Mouse (Mus musculus) megakaryocyte, embryonic 14.5 days (primary cell): ENCODE measurements around the gene Cmklr1.

ENCODE experiments used
- FLI1 ChIP-seq: IDR thresholded peaks from 2 replicates; pipeline ENCODE4 v1.6.1; 2012; ENCODE audit warnings: low read length, inconsistent platforms, mixed read lengths
- GATA1 ChIP-seq: IDR thresholded peaks from 3 replicates; pipeline ENCODE4 v1.6.1; 2012; ENCODE audit warnings: mixed read lengths, low read length, inconsistent platforms, borderline replicate concordance

- no peak for TF ChIP-seq GATA1
- TF ChIP-seq FLI1: no peak
These were observed 17.1 kb downstream of the Cmklr1 start for GRCm38 (mm10) chr5:113633037-113633714.
